Mouse (Mus musculus) heart, embryonic 12.5 days (tissue): Measurements from ENCODE around the gene Mef2c. TPM values are rescaled to one million over a fixed set of nuclear protein-coding genes. Genes with fewer than 3 reads are reported as not detected.

Source experiments
- ATAC-seq: fragments of 200-750 bp; cut with Nextera tagmentation; 2 replicates; pipeline ENCODE4 v1.8.0; 2017; ENCODE audit warnings: moderate TSS enrichment, moderate library complexity; ENCODE audit not compliant: insufficient number of reproducible peaks, low FRiP score
- H3K27ac ChIP-seq: fragments of 300-500 bp; sonication (generic); 2 replicates; pipeline ENCODE4 v1.5.1; 2016; ENCODE audit warnings: mild to moderate bottlenecking, moderate library complexity; ENCODE audit not compliant: poor library complexity, severe bottlenecking
- H3K27me3 ChIP-seq: fragments of 300-500 bp; sonication (generic); replicated peaks from 2 replicates; pipeline ENCODE4 v1.6.1; 2016; ENCODE audit warnings: mild to moderate bottlenecking, moderate library complexity
- H3K36me3 ChIP-seq: fragments of 300-500 bp; sonication (generic); 2 replicates; pipeline ENCODE4 v1.6.1; 2016; ENCODE audit warnings: mild to moderate bottlenecking, moderate library complexity
- H3K4me1 ChIP-seq: fragments of 300-500 bp; sonication (generic); replicated peaks from 2 replicates; pipeline ENCODE4 v1.6.1; 2016; ENCODE audit warnings: mild to moderate bottlenecking
- H3K4me2 ChIP-seq: fragments of 300-500 bp; sonication (generic); 2 replicates; pipeline ENCODE4 v1.6.1; 2016; ENCODE audit warnings: mild to moderate bottlenecking, moderate library complexity
- H3K4me3 ChIP-seq: fragments of 300-500 bp; sonication (generic); 2 replicates; pipeline ENCODE4 v1.5.1; 2016; ENCODE audit warnings: mild to moderate bottlenecking
- H3K9ac ChIP-seq: fragments of 300-500 bp; sonication (generic); 2 replicates; pipeline ENCODE4 v1.6.1; 2016; ENCODE audit warnings: mild to moderate bottlenecking, moderate library complexity
- H3K9me3 ChIP-seq: fragments of 300-500 bp; sonication (generic); replicated peaks from 2 replicates; pipeline ENCODE4 v1.6.1; 2016; ENCODE audit warnings: mild to moderate bottlenecking, moderate library complexity
- WGBS: fragments of 180-500 bp; shearing (Covaris S2); methylation state at CpG from one replicate; pipeline ENCODE4 v1.1.7; 2016; 5-methylcytosine and 5-hydroxymethylcytosine counted together
- polyA plus RNA-seq: library from polyadenylated mRNA; unstranded; fragments of >200 nt; fragmentation: Nextera tagmentation; extraction: Ambion mirVana; gene quantifications from 2 replicates; pipeline ENCODE4 v1.2.1, GENCODE M21; 2016

Gene Mef2c
- polyA plus RNA-seq, 1 experiment from 2014 or later: 117 TPM

- Histone ChIP-seq H3K9ac (no peak overlapping the region), H3K36me3 (peaks cover 24% of the 10 kb centered on the region; the same call in 1 of the 2 replicates), H3K4me2 (no peak overlapping the region), H3K27me3 (no peaks in the 10 kb centered on the region), H3K9me3 (no peaks in the 10 kb centered on the region), H3K27ac (no peak overlapping the region), H3K4me3 (no peak overlapping the region), H3K4me1 (no peaks in the 10 kb centered on the region)
- ATAC-seq: no peak
- 72% methylated on average over 12 of the region's 12 CpGs for WGBS
Observed at GRCm38 (mm10) chr13:83649795-83650476, 146.1 kb downstream of the Mef2c start.

GRCm38 (mm10) chr13:83650807-83651206 is 147.0 kb downstream of the Mef2c start:
- no peak overlapping the region for H3K27ac ChIP-seq
- H3K4me2 ChIP-seq: no peak overlapping the region
- H3K4me1 ChIP-seq: no peaks in the 10 kb centered on the region
- H3K9ac ChIP-seq: no peak overlapping the region
- H3K36me3 ChIP-seq: peaks cover 26% of the 10 kb centered on the region
- no peak overlapping the region for H3K4me3 ChIP-seq
- no peaks in the 10 kb centered on the region for H3K27me3 ChIP-seq
- H3K9me3 ChIP-seq: no peaks in the 10 kb centered on the region
- ATAC-seq: no peak
- WGBS: 86% methylated on average over 3 of the region's 3 CpGs

GRCm38 (mm10) chr13:83651941-83652548 is 148.2 kb downstream of the Mef2c start:
- Histone ChIP-seq H3K4me1 (no peaks in the 10 kb centered on the region), H3K4me2 (no peak overlapping the region), H3K4me3 (no peak overlapping the region), H3K27ac (0 out of 2 replicates have a peak overlapping the region, but pooled peaks have one; percentile 1), H3K9ac (no peak overlapping the region), H3K9me3 (no peaks in the 10 kb centered on the region), H3K36me3 (peaks cover 19% of the 10 kb centered on the region), H3K27me3 (no peaks in the 10 kb centered on the region)
- 71% methylated on average over 7 of the region's 7 CpGs for WGBS
- ATAC-seq: no peak

GRCm38 (mm10) chr13:83652560-83652959 is 148.7 kb downstream of the Mef2c start:
- no peak overlapping the region for H3K4me2 ChIP-seq
- H3K27me3 ChIP-seq: no peaks in the 10 kb centered on the region
- 65% methylated on average over 8 of the region's 8 CpGs for WGBS
- no peaks in the 10 kb centered on the region for H3K9me3 ChIP-seq
- no peak overlapping the region for H3K27ac ChIP-seq
- H3K4me1 ChIP-seq: no peaks in the 10 kb centered on the region
- no peak overlapping the region for H3K9ac ChIP-seq
- ATAC-seq: no peak
- no peak overlapping the region for H3K4me3 ChIP-seq
- H3K36me3 ChIP-seq: peaks cover 19% of the 10 kb centered on the region

GRCm38 (mm10) chr13:83654889-83655769 is 151.3 kb downstream of the Mef2c start:
- Histone ChIP-seq H3K4me3 (no peak overlapping the region), H3K9ac (no peak overlapping the region), H3K9me3 (no peaks in the 10 kb centered on the region), H3K4me2 (no peak overlapping the region), H3K27me3 (no peaks in the 10 kb centered on the region), H3K36me3 (peaks cover 23% of the 10 kb centered on the region), H3K4me1 (no peaks in the 10 kb centered on the region), H3K27ac (no peak overlapping the region)
- no peak; the same call in 1 of the 2 replicates for ATAC-seq
- WGBS: 44% methylated on average over 8 of the region's 8 CpGs

GRCm38 (mm10) chr13:83656094-83656493 is 152.3 kb downstream of the Mef2c start:
- Histone ChIP-seq H3K36me3 (peaks cover 20% of the 10 kb centered on the region), H3K27ac (no peak overlapping the region), H3K4me1 (no peaks in the 10 kb centered on the region), H3K4me3 (no peak overlapping the region), H3K9me3 (no peaks in the 10 kb centered on the region), H3K4me2 (no peak overlapping the region), H3K9ac (no peak overlapping the region), H3K27me3 (no peaks in the 10 kb centered on the region)
- 84% methylated on average over 7 of the region's 7 CpGs for WGBS
- ATAC-seq: no peak

GRCm38 (mm10) chr13:83656773-83657172 is 152.9 kb downstream of the Mef2c start:
- Histone ChIP-seq H3K36me3 (peaks cover 20% of the 10 kb centered on the region), H3K4me3 (no peak overlapping the region), H3K9ac (no peak overlapping the region), H3K4me2 (no peak overlapping the region), H3K9me3 (no peaks in the 10 kb centered on the region), H3K27ac (no peak overlapping the region), H3K4me1 (no peaks in the 10 kb centered on the region), H3K27me3 (no peaks in the 10 kb centered on the region)
- no peak for ATAC-seq
- 73% methylated on average over 4 of the region's 4 CpGs for WGBS

GRCm38 (mm10) chr13:83660722-83661121 is 156.9 kb downstream of the Mef2c start:
- H3K4me1 ChIP-seq: no peaks in the 10 kb centered on the region
- no peak for ATAC-seq
- H3K9me3 ChIP-seq: no peaks in the 10 kb centered on the region
- H3K36me3 ChIP-seq: peaks cover 26% of the 10 kb centered on the region
- 75% methylated on average over 8 of the region's 8 CpGs for WGBS
- H3K4me3 ChIP-seq: no peak overlapping the region
- no peaks in the 10 kb centered on the region for H3K27me3 ChIP-seq
- no peak overlapping the region for H3K9ac ChIP-seq
- H3K4me2 ChIP-seq: no peak overlapping the region
- H3K27ac ChIP-seq: no peak overlapping the region

GRCm38 (mm10) chr13:83661166-83661565 is 157.3 kb downstream of the Mef2c start:
- Histone ChIP-seq H3K4me1 (no peaks in the 10 kb centered on the region), H3K4me3 (no peak overlapping the region), H3K4me2 (no peak overlapping the region), H3K9me3 (no peaks in the 10 kb centered on the region), H3K36me3 (peaks cover 25% of the 10 kb centered on the region), H3K27me3 (no peaks in the 10 kb centered on the region), H3K27ac (no peak overlapping the region), H3K9ac (no peak overlapping the region)
- 62% methylated on average over 7 of the region's 7 CpGs for whole genome bisulfite sequencing
- ATAC-seq: no peak

GRCm38 (mm10) chr13:83662089-83662551 is 158.3 kb downstream of the Mef2c start:
- Histone ChIP-seq H3K9ac (no peak overlapping the region), H3K27me3 (no peaks in the 10 kb centered on the region), H3K4me3 (no peak overlapping the region), H3K36me3 (peaks cover 27% of the 10 kb centered on the region), H3K4me2 (no peak overlapping the region), H3K27ac (no peak overlapping the region), H3K4me1 (no peaks in the 10 kb centered on the region), H3K9me3 (no peaks in the 10 kb centered on the region)
- no peak for ATAC-seq
- 61% methylated on average over 14 of the region's 14 CpGs for WGBS

- H3K4me1 ChIP-seq: no peaks in the 10 kb centered on the region
- H3K27ac ChIP-seq: no peak overlapping the region
- H3K4me3 ChIP-seq: no peak overlapping the region
- H3K9me3 ChIP-seq: no peaks in the 10 kb centered on the region
- WGBS: 88% methylated on average over 7 of the region's 7 CpGs
- no peak overlapping the region for H3K4me2 ChIP-seq
- no peaks in the 10 kb centered on the region for H3K27me3 ChIP-seq
- no peak overlapping the region for H3K9ac ChIP-seq
- H3K36me3 ChIP-seq: peaks cover 21% of the 10 kb centered on the region; the same call in 1 of the 2 replicates
- ATAC-seq: no peak
Observed at GRCm38 (mm10) chr13:83666179-83666578, 162.3 kb downstream of the Mef2c start.
